8 mouse cellular contexts compared by ENCODE assay signal in the genomic region with DNA sequence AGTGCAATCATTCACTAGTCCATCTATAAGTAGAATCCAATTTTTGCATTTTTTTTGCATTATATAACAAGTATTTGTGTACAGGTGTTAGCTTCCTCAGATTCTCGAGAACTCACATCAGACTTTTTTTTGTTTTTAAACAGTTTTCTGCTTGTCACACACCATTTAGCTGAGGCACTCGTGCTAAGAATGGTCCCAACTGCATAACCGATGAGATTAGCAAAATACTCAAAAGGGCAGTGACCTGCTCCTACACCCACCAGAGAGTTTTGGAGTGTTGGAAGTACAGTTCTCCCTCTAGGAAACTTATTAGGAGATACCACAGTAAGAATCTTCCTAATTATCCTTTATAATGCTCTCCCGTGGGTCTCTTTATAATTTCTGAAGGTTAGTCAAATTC. TPM values are rescaled to one million over a fixed set of nuclear protein-coding genes. Genes with fewer than 3 reads are reported as not detected.
DNase-seq lines count a peak whose midpoint lies in the region; ATAC-seq and TF ChIP-seq lines count a peak whose summit lies in the region.

No protein-coding gene starts in this region.

- DNase-seq in heart, adult 18-20 months, result no peak
- DNase-seq in ES-E14 (ENCODE audit: low read depth, low spot score), result no peak
- DNase-seq in urinary bladder, postnatal 25 days (ENCODE audit: low spot score), result no peak
- DNase-seq in natural killer cell, adult 2 months (ENCODE audit: low spot score in 2 of 2), result no peak
- DNase-seq in testis, postnatal 10 days (ENCODE audit: low spot score), result no peak

- H3K9me3 ChIP-seq in heart, embryonic 12.5 days (replicated peaks), result no peaks in the 10 kb centered on the region
- H3K9me3 ChIP-seq in ES-E14 (ENCODE audit: control insufficient read depth, insufficient read depth, low read depth, low read length), result no peaks in the 10 kb centered on the region
- no peaks in the 10 kb centered on the region for H3K9me3 ChIP-seq in hindbrain, embryonic 15.5 days
- H3K9me3 ChIP-seq in midbrain, embryonic 13.5 days, result no peaks in the 10 kb centered on the region

- peak overlapping the region; percentile 77 for H3K4me3 ChIP-seq in heart, embryonic 12.5 days
- peak overlapping the region; percentile 78 to 92 for H3K4me3 ChIP-seq in ES-E14 (ENCODE audit: insufficient read depth in 1 of 2, low read depth in 1 of 2, low read length in 2 of 2, poor library complexity in 1 of 2, severe bottlenecking in 1 of 2)
- H3K4me3 ChIP-seq in hindbrain, embryonic 15.5 days, result peak overlapping the region; percentile 79
- H3K4me3 ChIP-seq in midbrain, embryonic 13.5 days (replicated peaks), result peak overlapping the region; percentile 83

- no peak for ATAC-seq in heart, embryonic 12.5 days (ENCODE audit: insufficient number of reproducible peaks, low FRiP score)
- no peak for ATAC-seq in hindbrain, embryonic 15.5 days (ENCODE audit: low FRiP score, low read depth)
- no peak for ATAC-seq in midbrain, embryonic 13.5 days

- peak overlapping the region; percentile 84 for H3K9ac ChIP-seq in heart, embryonic 12.5 days
- no peak overlapping the region; the same call in 1 of the 2 replicates for H3K9ac ChIP-seq in ES-E14 (ENCODE audit: insufficient read depth, low read depth, low read length, poor library complexity, severe bottlenecking)
- no peak overlapping the region for H3K9ac ChIP-seq in hindbrain, embryonic 15.5 days
- peak overlapping the region; percentile 75; the same call in 1 of the 2 replicates for H3K9ac ChIP-seq in midbrain, embryonic 13.5 days (replicated peaks)

- no peaks in the 10 kb centered on the region for H3K27me3 ChIP-seq in heart, embryonic 12.5 days (replicated peaks)
- H3K27me3 ChIP-seq in hindbrain, embryonic 15.5 days, result no peaks in the 10 kb centered on the region
- peaks cover 3% of the 10 kb centered on the region; the same call in 1 of the 2 replicates for H3K27me3 ChIP-seq in midbrain, embryonic 13.5 days

- no peak overlapping the region for H3K27ac ChIP-seq in heart, embryonic 12.5 days (ENCODE audit: poor library complexity, severe bottlenecking)
- no peak overlapping the region for H3K27ac ChIP-seq in ES-E14 (ENCODE audit: insufficient read depth, low read depth, low read length, poor library complexity, severe bottlenecking)
- H3K27ac ChIP-seq in hindbrain, embryonic 15.5 days (replicated peaks), result no peak overlapping the region
- no peak overlapping the region for H3K27ac ChIP-seq in midbrain, embryonic 13.5 days

- peaks cover 24% of the 10 kb centered on the region for H3K4me1 ChIP-seq in heart, embryonic 12.5 days (replicated peaks)
- H3K4me1 ChIP-seq in ES-E14 (ENCODE audit: control insufficient read depth in 2 of 2, insufficient read depth in 2 of 2, low read length in 2 of 2, poor library complexity in 1 of 2), result peaks cover 0 to 7% of the 10 kb centered on the region in 2 experiments; a peak in 2 of 4 replicates
- H3K4me1 ChIP-seq in hindbrain, embryonic 15.5 days (replicated peaks), result peaks cover 18% of the 10 kb centered on the region
- H3K4me1 ChIP-seq in midbrain, embryonic 13.5 days (replicated peaks), result peaks cover 18% of the 10 kb centered on the region

- in situ Hi-C loops in ES-E14 (cut with MboI; ENCODE audit: low sequenced_read_pairs in 2 of 2, unreplicated experiment in 2 of 2), result no loop called here

- 31% methylated on average over 4 of the region's 4 CpGs for whole genome bisulfite sequencing in heart, embryonic 12.5 days
- WGBS in hindbrain, embryonic 15.5 days, result 32% methylated on average over 4 of the region's 4 CpGs
- WGBS in midbrain, embryonic 13.5 days, result 13% methylated on average over 4 of the region's 4 CpGs

- H3K4me2 ChIP-seq in heart, embryonic 12.5 days, result peak overlapping the region; percentile 97
- peak overlapping the region; percentile 93 for H3K4me2 ChIP-seq in hindbrain, embryonic 15.5 days
- peak overlapping the region; percentile 97 for H3K4me2 ChIP-seq in midbrain, embryonic 13.5 days (replicated peaks)

- H3K36me3 ChIP-seq in heart, embryonic 12.5 days, result no peaks in the 10 kb centered on the region
- H3K36me3 ChIP-seq in ES-E14 (ENCODE audit: control insufficient read depth, insufficient read depth, low read length, poor library complexity, severe bottlenecking), result no peaks in the 10 kb centered on the region
- no peaks in the 10 kb centered on the region for H3K36me3 ChIP-seq in hindbrain, embryonic 15.5 days
- no peaks in the 10 kb centered on the region for H3K36me3 ChIP-seq in midbrain, embryonic 13.5 days

TF ChIP-seq in ES-E14, 5 proteins besides CTCF, POLR2A, EP300 and RAD21:
- no peak for TF ChIP-seq ZC3H11A (IDR thresholded peaks at IDR 0.05; ENCODE audit: borderline replicate concordance, low read depth, low read length)
- TF ChIP-seq ZNF384 (IDR thresholded peaks at IDR 0.05; ENCODE audit: low read depth, low read length), result no peak
- no peak for TF ChIP-seq HCFC1 (IDR thresholded peaks at IDR 0.05; ENCODE audit: borderline replicate concordance, insufficient read depth, low read length)
- no peak for TF ChIP-seq MAFK (IDR thresholded peaks at IDR 0.05; ENCODE audit: insufficient read depth, low read depth, low read length)
- no peak for TF ChIP-seq CHD2 (IDR thresholded peaks at IDR 0.05; ENCODE audit: low read depth, low read length)

RNA-seq across cellular contexts. Expression of a gene that starts 1.0 kb away (rescaled TPM):
- 19.7 and 20.7 TPM in 2 replicates for polyA plus RNA-seq in heart, embryonic 12.5 days (2016; fragmentation: Nextera tagmentation; extraction: Ambion mirVana)
- total RNA-seq in heart, adult 18-20 months (2021), result 1 to 10 TPM; 3.0 to 4.8 TPM
- total RNA-seq in ES-E14 (2012; rRNA removed), result 38.2 and 45.2 TPM in 2 replicates
- polyA plus RNA-seq in hindbrain, embryonic 15.5 days (2015; fragmentation: Nextera tagmentation; extraction: Ambion mirVana), result 5.3 and 5.8 TPM in 2 replicates
- polyA plus RNA-seq in midbrain, embryonic 13.5 days (2015; fragmentation: Nextera tagmentation; extraction: Ambion mirVana), result 4.1 and 5.5 TPM in 2 replicates

RNA-seq across cellular contexts. Expression of a gene that starts 1.3 kb away (rescaled TPM):
- polyA plus RNA-seq in heart, embryonic 12.5 days (2016; fragmentation: Nextera tagmentation; extraction: Ambion mirVana), result 4.8 and 5.0 TPM in 2 replicates
- 1 to 10 TPM; 4.8 to 6.5 TPM for total RNA-seq in heart, adult 18-20 months (2021)
- 1.3 and 2.0 TPM in 2 replicates for total RNA-seq in ES-E14 (2012; rRNA removed)
- polyA plus RNA-seq in hindbrain, embryonic 15.5 days (2015; fragmentation: Nextera tagmentation; extraction: Ambion mirVana), result 50.0 and 52.1 TPM in 2 replicates
- polyA plus RNA-seq in midbrain, embryonic 13.5 days (2015; fragmentation: Nextera tagmentation; extraction: Ambion mirVana), result 20.3 and 21.7 TPM in 2 replicates

RNA-seq across cellular contexts. Expression of a gene that starts 52.3 kb away (rescaled TPM):
- 25.4 and 28.2 TPM in 2 replicates for polyA plus RNA-seq in heart, embryonic 12.5 days (2016; fragmentation: Nextera tagmentation; extraction: Ambion mirVana)
- 10 to 100 TPM; 14.4 to 15.9 TPM for total RNA-seq in heart, adult 18-20 months (2021)
- 19.7 and 21.2 TPM in 2 replicates for total RNA-seq in ES-E14 (2012; rRNA removed)
- polyA plus RNA-seq in hindbrain, embryonic 15.5 days (2015; fragmentation: Nextera tagmentation; extraction: Ambion mirVana), result 17.3 and 19.3 TPM in 2 replicates
- 21.5 and 22.5 TPM in 2 replicates for polyA plus RNA-seq in midbrain, embryonic 13.5 days (2015; fragmentation: Nextera tagmentation; extraction: Ambion mirVana)

Comparison
In these comparisons a context has a peak if more than half of its experiments do, and no peak if none do; other contexts are left out.
1. H3K9ac ChIP-seq: peak in heart, embryonic 12.5 days (single experiment) and midbrain, embryonic 13.5 days (single experiment); none in ES-E14 (single experiment) and hindbrain, embryonic 15.5 days (single experiment).
2. Peak in every context shown above with its lines, with median percentiles within 50 percentile points of each other: H3K4me2 ChIP-seq and H3K4me3 ChIP-seq.